Mouse (Mus musculus) lung, embryonic 14.5 days (tissue): ENCODE data around the gene Nsd1. TPM values are rescaled to one million over a fixed set of nuclear protein-coding genes. Genes with fewer than 3 reads are reported as not detected.

ENCODE experiments used
- ATAC-seq: fragments of 200-750 bp; cut with Nextera tagmentation; 2 replicates; pipeline ENCODE4 v1.8.0; 2017; ENCODE audit warnings: mild to moderate bottlenecking, moderate TSS enrichment, moderate library complexity; ENCODE audit not compliant: insufficient read depth
- DNase-seq: peaks from one replicate; pipeline ENCODE4 v3.0.0-alpha.2; 2015
- H3K27ac ChIP-seq: fragments of 300-500 bp; sonication (generic); 2 replicates; pipeline ENCODE4 v1.5.1; 2014; ENCODE audit warnings: low read depth, mild to moderate bottlenecking, moderate library complexity
- H3K27me3 ChIP-seq: fragments of 300-500 bp; sonication (generic); 2 replicates; pipeline ENCODE4 v1.6.1; 2014; ENCODE audit warnings: low read length, control low read depth; ENCODE audit not compliant: insufficient read depth
- H3K36me3 ChIP-seq: fragments of 300-500 bp; sonication (generic); 2 replicates; pipeline ENCODE4 v1.6.1; 2014; ENCODE audit warnings: control low read depth; ENCODE audit not compliant: insufficient read depth
- H3K4me1 ChIP-seq: fragments of 300-500 bp; sonication (generic); 2 replicates; pipeline ENCODE4 v1.6.1; 2014; ENCODE audit warnings: antibody characterized with exemption, control low read depth; ENCODE audit not compliant: insufficient read depth
- H3K4me2 ChIP-seq: fragments of 300-500 bp; sonication (generic); 2 replicates; pipeline ENCODE4 v1.6.1; 2014; ENCODE audit warnings: mild to moderate bottlenecking
- H3K4me3 ChIP-seq: fragments of 300-500 bp; sonication (generic); 2 replicates; pipeline ENCODE4 v1.5.1; 2014; ENCODE audit warnings: low read depth, low read length
- H3K9ac ChIP-seq: fragments of 300-500 bp; sonication (generic); 2 replicates; pipeline ENCODE4 v1.6.1; 2014
- H3K9me3 ChIP-seq: fragments of 300-500 bp; sonication (generic); 2 replicates; pipeline ENCODE4 v1.6.1; 2016; ENCODE audit warnings: low read depth, low read length, control low read depth
- CTCF ChIP-seq: IDR thresholded peaks from 2 replicates; pipeline ENCODE4 v1.5.1; 2016; ENCODE audit warnings: antibody characterized with exemption, low read depth
- WGBS: fragments of 180-500 bp; shearing (Covaris S2); extraction: QIAGEN DNeasy Blood & Tissue Kit; methylation state at CpG from one replicate; pipeline ENCODE4 v1.1.7; 2014; 5-methylcytosine and 5-hydroxymethylcytosine counted together
- polyA plus RNA-seq: library from polyadenylated mRNA; unstranded; fragments of >200 nt; fragmentation: Nextera tagmentation; extraction: Ambion mirVana; gene quantifications from 2 replicates; pipeline ENCODE4 v1.2.1, GENCODE M21; 2014

The Nsd1 gene
- polyA plus RNA-seq, 1 experiment from 2014 or later, result 80.7 TPM

DNA sequence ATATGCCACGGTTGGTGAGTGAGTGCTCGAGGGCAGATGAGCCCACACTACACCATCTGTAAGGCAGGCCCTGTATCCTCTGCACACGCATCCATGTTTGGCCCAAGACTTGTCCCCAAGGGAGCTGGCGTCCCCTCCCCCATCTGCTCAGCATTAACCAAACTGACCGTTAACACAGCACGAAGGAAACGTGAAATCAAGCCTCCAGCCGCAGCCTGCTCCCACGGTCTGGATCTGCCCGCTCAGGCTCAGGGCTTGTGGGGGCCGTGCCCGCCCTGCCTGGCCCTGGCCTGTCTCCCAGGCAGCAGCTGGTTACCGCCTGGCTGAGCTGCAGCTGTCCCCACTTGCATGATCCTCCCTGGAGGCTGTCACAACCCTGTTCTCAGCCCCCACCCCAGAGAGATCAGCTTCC lies 40.6 kb upstream of the Nsd1 start:
- DNase-seq, result peak; percentile 75
- Histone ChIP-seq H3K9me3 (no peaks in the 10 kb centered on the region), H3K27ac (peak overlapping the region; percentile 63), H3K36me3 (peaks cover 12% of the 10 kb centered on the region; the same call in 1 of the 2 replicates), H3K4me2 (no peak overlapping the region), H3K4me3 (no peak overlapping the region), H3K9ac (no peak overlapping the region), H3K4me1 (peaks cover 7% of the 10 kb centered on the region), H3K27me3 (no peaks in the 10 kb centered on the region)
- 66% methylated on average over 13 of the region's 13 CpGs for WGBS
- no peak for TF ChIP-seq CTCF
- ATAC-seq, result peak; percentile 81

DNA sequence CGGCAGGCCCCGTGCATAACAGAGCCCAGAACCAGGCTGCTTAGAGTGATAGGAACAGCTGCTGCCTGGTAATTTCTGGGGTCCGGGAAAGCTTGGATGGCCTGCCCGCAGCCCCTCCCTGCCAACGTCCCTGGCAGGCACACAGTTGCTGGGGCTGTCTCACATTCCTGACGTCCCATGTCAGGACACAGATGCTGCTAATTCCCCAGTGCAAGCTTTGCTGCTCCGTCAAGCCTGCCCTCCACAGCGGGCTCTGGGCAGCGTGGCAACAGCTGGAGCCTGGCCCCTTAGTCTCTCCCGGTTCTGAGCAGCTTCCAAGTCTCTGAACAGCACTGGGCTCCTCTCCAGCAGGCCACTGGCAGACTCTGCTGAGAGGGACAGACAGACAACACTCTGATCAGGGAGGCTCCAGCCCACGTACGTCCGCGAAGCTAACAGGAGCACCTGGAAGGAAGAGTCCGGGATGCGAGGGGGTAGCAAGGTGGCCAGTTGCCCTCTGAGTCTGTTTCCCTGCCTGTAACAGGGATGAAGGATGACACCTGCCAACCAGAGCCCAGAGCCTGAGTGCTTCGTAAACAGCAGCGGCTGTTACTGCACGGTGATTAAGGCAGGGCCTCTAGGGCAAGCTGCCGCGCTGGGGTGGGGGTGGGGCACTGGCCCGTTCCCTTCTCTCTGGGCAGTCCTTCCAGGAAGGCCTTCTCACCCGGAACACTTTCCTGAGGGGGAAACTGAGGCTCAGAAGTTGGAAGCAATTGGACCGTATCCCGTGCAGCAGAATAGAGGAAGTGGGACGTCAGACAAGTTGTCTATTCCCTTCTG lies 37.9 kb upstream of the Nsd1 start:
- Histone ChIP-seq H3K4me2 (peak overlapping the region; percentile 58), H3K9me3 (no peaks in the 10 kb centered on the region), H3K36me3 (0 out of 2 replicates have a peak, but pooled peaks cover 5% of the 10 kb centered on the region), H3K4me1 (peaks cover 7% of the 10 kb centered on the region), H3K27me3 (no peaks in the 10 kb centered on the region), H3K27ac (peak overlapping the region; percentile 83), H3K9ac (peak overlapping the region; percentile 34), H3K4me3 (peak overlapping the region; percentile 14)
- peak; percentile 80 for DNase-seq
- 9% methylated on average over 26 of the region's 26 CpGs for WGBS
- TF ChIP-seq CTCF, result no peak
- ATAC-seq, result peak; percentile 80

DNA sequence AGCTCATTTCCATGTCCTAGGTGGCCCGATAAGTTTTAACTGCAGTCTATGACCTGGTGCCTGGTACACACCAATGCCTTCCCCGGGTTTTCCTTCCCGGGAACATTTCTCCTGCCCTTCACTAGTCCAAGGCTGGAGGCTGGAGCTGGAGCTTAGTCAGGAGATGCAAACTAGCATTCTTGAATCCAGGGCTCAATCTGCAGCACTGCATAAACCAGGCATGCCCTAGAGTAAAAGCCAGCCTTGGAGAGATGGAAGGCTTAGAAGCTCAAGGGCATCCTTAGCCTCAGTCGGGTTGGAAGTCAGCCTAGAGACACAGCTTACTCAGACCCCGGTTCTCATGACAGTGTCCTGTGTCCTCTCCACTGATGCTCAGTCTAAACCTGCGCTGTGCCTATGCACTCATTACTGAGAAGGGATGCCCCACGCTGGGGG lies 37.2 kb upstream of the Nsd1 start:
- Histone ChIP-seq H3K4me3 (no peak overlapping the region), H3K9ac (no peak overlapping the region), H3K36me3 (0 out of 2 replicates have a peak, but pooled peaks cover 1% of the 10 kb centered on the region), H3K27me3 (no peaks in the 10 kb centered on the region), H3K4me2 (peak overlapping the region; percentile 58), H3K9me3 (no peaks in the 10 kb centered on the region), H3K27ac (peak overlapping the region; percentile 83; the same call in 1 of the 2 replicates), H3K4me1 (peaks cover 7% of the 10 kb centered on the region)
- DNase-seq (no peak), ATAC-seq (no peak)
- WGBS, result 40% methylated on average over 7 of the region's 7 CpGs
- no peak for TF ChIP-seq CTCF

DNA sequence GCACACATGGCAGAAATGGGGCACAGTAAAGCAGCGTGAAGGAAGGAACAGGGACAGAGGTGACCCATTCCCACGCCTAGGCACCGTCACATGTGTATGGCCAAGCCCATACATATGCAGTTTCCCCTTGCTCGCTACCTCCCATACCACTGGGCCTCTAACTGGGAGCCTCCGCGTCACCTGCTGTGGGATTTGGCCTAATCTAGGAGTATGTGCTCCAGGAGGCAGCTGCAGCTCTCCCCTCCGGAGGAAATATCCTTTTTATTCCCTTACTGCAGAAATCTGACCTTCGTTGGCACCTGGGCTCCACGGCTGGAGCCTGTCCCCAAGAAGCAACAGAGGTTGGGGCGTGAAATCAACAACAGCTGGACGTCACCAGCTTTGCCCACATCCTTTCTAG lies 35.2 kb upstream of the Nsd1 start:
- no peak for ATAC-seq

GRCm38 (mm10) chr13:55176265-55176664 lies 33.3 kb upstream of the Nsd1 start:
- H3K4me3 ChIP-seq, result no peak overlapping the region
- 84% methylated on average over 6 of the region's 6 CpGs for WGBS
- H3K9me3 ChIP-seq, result no peaks in the 10 kb centered on the region
- no peak overlapping the region for H3K27ac ChIP-seq
- H3K4me2 ChIP-seq, result no peak overlapping the region
- H3K27me3 ChIP-seq, result no peaks in the 10 kb centered on the region
- DNase-seq, result no peak
- H3K4me1 ChIP-seq, result peaks cover 7% of the 10 kb centered on the region
- no peaks in the 10 kb centered on the region for H3K36me3 ChIP-seq
- no peak for TF ChIP-seq CTCF
- ATAC-seq, result no peak
- no peak overlapping the region for H3K9ac ChIP-seq

More for the DNA sequence above, 35.2 kb upstream of the Nsd1 start:
- no peaks in the 10 kb centered on the region for H3K36me3 ChIP-seq
- DNase-seq, result no peak
- H3K9ac ChIP-seq, result no peak overlapping the region
- no peak overlapping the region for H3K27ac ChIP-seq
- peaks cover 7% of the 10 kb centered on the region for H3K4me1 ChIP-seq
- no peak overlapping the region for H3K4me2 ChIP-seq
- H3K9me3 ChIP-seq, result no peaks in the 10 kb centered on the region
- WGBS, result 68% methylated on average over 11 of the region's 11 CpGs
- H3K27me3 ChIP-seq, result no peaks in the 10 kb centered on the region
- no peak for TF ChIP-seq CTCF
- no peak overlapping the region for H3K4me3 ChIP-seq

GRCm38 (mm10) chr13:55177903-55178496 lies 31.6 kb upstream of the Nsd1 start:
- ATAC-seq, result no peak
- DNase-seq, result no peak
- Histone ChIP-seq H3K9me3 (no peaks in the 10 kb centered on the region), H3K27ac (no peak overlapping the region), H3K4me2 (no peak overlapping the region), H3K4me1 (no peaks in the 10 kb centered on the region), H3K9ac (no peak overlapping the region), H3K36me3 (no peaks in the 10 kb centered on the region), H3K4me3 (no peak overlapping the region), H3K27me3 (no peaks in the 10 kb centered on the region)
- 58% methylated on average over 4 of the region's 4 CpGs for WGBS
- peak; percentile 48 for TF ChIP-seq CTCF

DNA sequence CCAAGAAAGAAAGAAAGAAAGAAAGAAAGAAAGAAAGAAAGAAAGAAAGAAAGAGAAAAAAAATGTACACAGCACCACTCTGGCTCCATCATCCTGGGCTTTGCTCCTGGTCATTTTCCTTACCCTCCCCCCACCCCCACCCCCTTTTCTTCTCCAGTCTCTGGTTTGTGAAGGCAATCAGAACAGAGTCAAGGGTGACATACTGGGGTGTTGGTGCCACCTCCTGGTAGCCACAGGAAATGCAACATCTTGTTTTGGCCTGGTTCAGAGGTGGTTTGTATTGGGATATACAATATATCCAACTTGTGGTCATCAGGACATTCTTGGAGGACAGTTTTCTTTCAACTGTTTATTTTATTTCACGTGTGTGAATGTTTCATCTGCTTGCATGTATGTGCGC lies 31.0 kb upstream of the Nsd1 start:
- no peak for ATAC-seq
- peak; percentile 89 for DNase-seq
- 24% methylated on average over 2 of the region's 2 CpGs for WGBS

More for the DNA sequence above, 31.0 kb upstream of the Nsd1 start:
- H3K4me3 ChIP-seq, result no peak overlapping the region
- H3K27ac ChIP-seq, result no peak overlapping the region
- H3K4me1 ChIP-seq, result no peaks in the 10 kb centered on the region
- H3K4me2 ChIP-seq, result no peak overlapping the region
- H3K9ac ChIP-seq, result no peak overlapping the region
- peak; percentile 93 for TF ChIP-seq CTCF
- no peaks in the 10 kb centered on the region for H3K9me3 ChIP-seq
- no peaks in the 10 kb centered on the region for H3K36me3 ChIP-seq
- no peaks in the 10 kb centered on the region for H3K27me3 ChIP-seq
